Mouse (Mus musculus): ENCODE data around the gene Zfp410. TPM values are rescaled to one million over a fixed set of nuclear protein-coding genes. Genes with fewer than 3 reads are reported as not detected.

Zfp410 gene
- polyA plus RNA-seq, 2 experiments: 23.6 to 35.1 TPM

DNA sequence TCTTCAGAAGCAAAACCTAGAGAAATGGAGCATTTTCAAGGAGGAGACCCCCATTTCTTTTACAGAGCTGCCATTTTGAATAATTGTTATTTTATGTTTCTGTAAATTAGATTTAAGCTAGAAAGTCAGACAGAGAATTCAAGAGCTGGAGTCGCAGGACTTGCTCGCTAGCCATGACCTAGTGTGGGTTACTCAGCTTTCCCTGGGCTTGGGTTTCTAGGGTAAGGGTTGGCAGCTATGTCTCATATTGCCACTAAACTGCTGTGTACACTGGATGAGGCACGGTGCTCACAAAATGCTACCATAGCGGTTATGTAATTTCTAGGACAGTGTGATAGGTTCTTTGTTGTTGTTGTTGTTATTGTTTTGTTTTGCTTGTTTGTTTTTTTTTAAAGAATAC is 76.0 kb downstream of the Zfp410 start:
- no peak overlapping the region for H3K4me3 ChIP-seq (ENCODE audit: insufficient read depth in 1 of 2, low read depth in 2 of 2, low read length in 2 of 2)
- no peaks in the 10 kb centered on the region for H3K9me3 ChIP-seq (ENCODE audit: control insufficient read depth, low read length)
- H3K36me3 ChIP-seq (replicated peaks; ENCODE audit: control insufficient read depth, insufficient read depth, low read depth): no peaks in the 10 kb centered on the region
- H3K9ac ChIP-seq (replicated peaks): no peak overlapping the region
- DNase-seq (ENCODE audit: low read depth in 3 of 3, low spot score in 3 of 3) (no peak), ATAC-seq (ENCODE audit: insufficient read depth) (no peak)
- H3K4me1 ChIP-seq (replicated peaks; ENCODE audit: control insufficient read depth in 2 of 2, insufficient read depth in 2 of 2, low read length in 1 of 2): peaks cover 0 to 10% of the 10 kb centered on the region in 2 experiments; a peak in 2 of 4 replicates
- H3K27me3 ChIP-seq (ENCODE audit: control insufficient read depth, insufficient read depth, low read length): no peaks in the 10 kb centered on the region
- 88% methylated on average over 4 of the region's 4 CpGs for WGBS (ENCODE audit: insufficient replicate concordance)
- no peak overlapping the region for H3K27ac ChIP-seq
- no peak for TF ChIP-seq EP300 (IDR thresholded peaks at IDR 0.05; ENCODE audit: low read depth)
- TF ChIP-seq CTCF (IDR thresholded peaks at IDR 0.05; ENCODE audit: low read depth): no peak
- no peak overlapping the region for H3K4me2 ChIP-seq (ENCODE audit: low read depth)

Other genes starting within 250 kb of the Zfp410 start
- gene Acot5, start 247.5 kb upstream of the Zfp410 start, polyA plus RNA-seq (2012; rRNA removed): not detected in 2 replicates
- not detected in 2 replicates for gene Acot5, start 247.5 kb upstream of the Zfp410 start, polyA plus RNA-seq (2014; fragmentation: Nextera tagmentation; extraction: Ambion mirVana)
- 0.87 and 1.0 TPM in 2 replicates for gene Acot6, start 216.2 kb upstream of the Zfp410 start, polyA plus RNA-seq (2012; rRNA removed)
- gene Acot6, start 216.2 kb upstream of the Zfp410 start, polyA plus RNA-seq (2014; fragmentation: Nextera tagmentation; extraction: Ambion mirVana): 0.48 and 0.77 TPM in 2 replicates
- 0.39 and 0.44 TPM in 2 replicates for gene Dnal1, start 202.5 kb upstream of the Zfp410 start, polyA plus RNA-seq (2012; rRNA removed)
- gene Dnal1, start 202.5 kb upstream of the Zfp410 start, polyA plus RNA-seq (2014; fragmentation: Nextera tagmentation; extraction: Ambion mirVana): 0.04 and 0.15 TPM in 2 replicates
- gene Pnma1, start 168.4 kb upstream of the Zfp410 start, polyA plus RNA-seq (2012; rRNA removed): 0.09 and 0.10 TPM in 2 replicates
- 0.05 and 0.11 TPM in 2 replicates for gene Pnma1, start 168.4 kb upstream of the Zfp410 start, polyA plus RNA-seq (2014; fragmentation: Nextera tagmentation; extraction: Ambion mirVana)
- gene Elmsan1, start 98.0 kb upstream of the Zfp410 start, polyA plus RNA-seq (2012; rRNA removed): 3.9 and 4.3 TPM in 2 replicates
- 4.5 and 5.1 TPM in 2 replicates for gene Elmsan1, start 98.0 kb upstream of the Zfp410 start, polyA plus RNA-seq (2014; fragmentation: Nextera tagmentation; extraction: Ambion mirVana)
- gene Ptgr2, start 31.6 kb upstream of the Zfp410 start, polyA plus RNA-seq (2012; rRNA removed): 7.4 and 13.3 TPM in 2 replicates
- 22.9 and 24.1 TPM in 2 replicates for gene Ptgr2, start 31.6 kb upstream of the Zfp410 start, polyA plus RNA-seq (2014; fragmentation: Nextera tagmentation; extraction: Ambion mirVana)
- 22.0 and 27.2 TPM in 2 replicates for gene Coq6, start 44.8 kb downstream of the Zfp410 start, polyA plus RNA-seq (2012; rRNA removed)
- 22.5 and 27.6 TPM in 2 replicates for gene Coq6, start 44.8 kb downstream of the Zfp410 start, polyA plus RNA-seq (2014; fragmentation: Nextera tagmentation; extraction: Ambion mirVana)
- 1.3 and 1.5 TPM in 2 replicates for gene Fam161b, start 45.0 kb downstream of the Zfp410 start, polyA plus RNA-seq (2012; rRNA removed)
- gene Fam161b, start 45.0 kb downstream of the Zfp410 start, polyA plus RNA-seq (2014; fragmentation: Nextera tagmentation; extraction: Ambion mirVana): 0.68 and 0.81 TPM in 2 replicates
- 4.3 and 4.9 TPM in 2 replicates for gene Entpd5, start 92.2 kb downstream of the Zfp410 start, polyA plus RNA-seq (2012; rRNA removed)
- 10.0 and 10.2 TPM in 2 replicates for gene Entpd5, start 92.2 kb downstream of the Zfp410 start, polyA plus RNA-seq (2014; fragmentation: Nextera tagmentation; extraction: Ambion mirVana)
- gene Bbof1, start 92.2 kb downstream of the Zfp410 start, polyA plus RNA-seq (2012; rRNA removed): 0.12 and 0.33 TPM in 2 replicates
- 0.25 and 0.44 TPM in 2 replicates for gene Bbof1, start 92.2 kb downstream of the Zfp410 start, polyA plus RNA-seq (2014; fragmentation: Nextera tagmentation; extraction: Ambion mirVana)
- 5.4 and 10.0 TPM in 2 replicates for gene Rnf113a2, start 100.3 kb downstream of the Zfp410 start, polyA plus RNA-seq (2012; rRNA removed)
- 12.8 and 13.2 TPM in 2 replicates for gene Rnf113a2, start 100.3 kb downstream of the Zfp410 start, polyA plus RNA-seq (2014; fragmentation: Nextera tagmentation; extraction: Ambion mirVana)
- 8.9 and 10.4 TPM in 2 replicates for gene Aldh6a1, start 134.2 kb downstream of the Zfp410 start, polyA plus RNA-seq (2012; rRNA removed)
- 24.9 and 26.3 TPM in 2 replicates for gene Aldh6a1, start 134.2 kb downstream of the Zfp410 start, polyA plus RNA-seq (2014; fragmentation: Nextera tagmentation; extraction: Ambion mirVana)
- 7.4 and 10.8 TPM in 2 replicates for gene Lin52, start 134.6 kb downstream of the Zfp410 start, polyA plus RNA-seq (2012; rRNA removed)
- gene Lin52, start 134.6 kb downstream of the Zfp410 start, polyA plus RNA-seq (2014; fragmentation: Nextera tagmentation; extraction: Ambion mirVana): 10.4 and 12.1 TPM in 2 replicates